Comparison of ENCODE assay signal across 31 mouse cellular contexts in the genomic region with DNA sequence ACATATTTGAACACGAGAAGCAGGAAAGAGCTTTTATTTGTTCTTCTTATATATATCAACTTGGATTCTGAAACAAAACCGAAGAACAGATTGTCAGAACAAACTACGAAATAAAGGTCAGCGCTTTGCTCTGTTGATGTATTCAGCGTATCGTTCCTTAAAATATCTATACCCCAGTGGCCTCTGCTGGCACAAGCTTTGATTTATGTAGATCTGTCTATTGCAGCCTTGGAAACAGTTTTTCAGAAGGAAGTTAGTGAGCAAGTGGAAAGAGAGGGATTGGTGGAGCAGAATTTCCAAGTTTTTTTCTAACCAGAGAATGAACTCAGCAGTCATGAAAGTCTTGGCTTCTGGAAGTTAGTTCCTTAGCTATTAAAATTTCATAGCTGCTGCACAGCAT.
"Had no signal": no experiment of that assay in that cellular context is flagged by ENCODE, and none has a peak within 500 bp of the region (broad histone marks: within the 10 kb centered on the region; RNA-seq: fewer than 3 reads in every experiment).

No protein-coding gene starts in this region.

- H3K36me3 ChIP-seq: limb, embryonic 12.5 days; limb, embryonic 15.5 days; liver, embryonic 12.5 days; liver, embryonic 13.5 days; liver, embryonic 15.5 days; midbrain, embryonic 10.5 days; midbrain, embryonic 12.5 days; midbrain, embryonic 13.5 days; midbrain, embryonic 15.5 days; neural tube, embryonic 12.5 days; neural tube, embryonic 13.5 days had no signal

- H3K4me2 ChIP-seq: limb, embryonic 12.5 days; limb, embryonic 13.5 days; limb, embryonic 15.5 days; liver, embryonic 11.5 days; liver, embryonic 12.5 days; liver, embryonic 13.5 days; liver, embryonic 15.5 days; lung, embryonic 15.5 days; midbrain, embryonic 12.5 days; midbrain, embryonic 13.5 days; midbrain, embryonic 15.5 days; neural tube, embryonic 12.5 days; neural tube, embryonic 13.5 days had no signal

- H3K27me3 ChIP-seq: limb, embryonic 12.5 days; limb, embryonic 13.5 days; limb, embryonic 15.5 days; liver, embryonic 12.5 days; liver, embryonic 13.5 days; liver, embryonic 15.5 days; lung, embryonic 15.5 days; megakaryocyte, embryonic 14.5 days; midbrain, embryonic 12.5 days; midbrain, embryonic 13.5 days; midbrain, embryonic 15.5 days; neural tube, embryonic 12.5 days; neural tube, embryonic 13.5 days had no signal

- H3K27ac ChIP-seq: left cerebral cortex, adult 2 months; limb, embryonic 10.5 days; limb, embryonic 12.5 days; limb, embryonic 13.5 days; limb, embryonic 15.5 days; liver, embryonic 12.5 days; liver, embryonic 13.5 days; liver, embryonic 14.5 days; liver, embryonic 15.5 days; lung, embryonic 15.5 days; macrophage; midbrain, embryonic 10.5 days; midbrain, embryonic 12.5 days; midbrain, embryonic 13.5 days; midbrain, embryonic 15.5 days; neural tube, embryonic 12.5 days; neural tube, embryonic 13.5 days had no signal

- H3K9me3 ChIP-seq: limb, embryonic 10.5 days; limb, embryonic 12.5 days; limb, embryonic 13.5 days; limb, embryonic 15.5 days; liver, embryonic 12.5 days; liver, embryonic 13.5 days; liver, embryonic 15.5 days; lung, embryonic 15.5 days; megakaryocyte, embryonic 14.5 days; midbrain, embryonic 10.5 days; midbrain, embryonic 12.5 days; midbrain, embryonic 13.5 days; midbrain, embryonic 15.5 days; neural tube, embryonic 12.5 days; neural tube, embryonic 13.5 days had no signal

- H3K4me1 ChIP-seq: liver, embryonic 12.5 days; liver, embryonic 13.5 days; liver, embryonic 15.5 days; megakaryocyte, embryonic 14.5 days; midbrain, embryonic 10.5 days; midbrain, embryonic 12.5 days; midbrain, embryonic 13.5 days; midbrain, embryonic 15.5 days; neural tube, embryonic 12.5 days; neural tube, embryonic 13.5 days had no signal

- DNase-seq: left cerebral cortex, postnatal 4 days; liver; liver, embryonic 13.5 days; liver, postnatal 0 days; lung, adult 18-20 months; lung, adult 2 months; lung, postnatal 10 days; lung, postnatal 14 days; lung, postnatal 4 days; midbrain, embryonic 14.5 days had no signal

- H3K4me3 ChIP-seq: left cerebral cortex, adult 2 months; limb, embryonic 10.5 days; limb, embryonic 12.5 days; limb, embryonic 13.5 days; limb, embryonic 15.5 days; liver, embryonic 12.5 days; liver, embryonic 13.5 days; liver, embryonic 15.5 days; lung, embryonic 15.5 days; megakaryocyte, embryonic 14.5 days; midbrain, embryonic 10.5 days; midbrain, embryonic 12.5 days; midbrain, embryonic 13.5 days; midbrain, embryonic 15.5 days; myocyte; neural tube, embryonic 12.5 days; neural tube, embryonic 13.5 days had no signal

- H3K9ac ChIP-seq: limb, embryonic 12.5 days; limb, embryonic 13.5 days; limb, embryonic 15.5 days; liver, embryonic 12.5 days; liver, embryonic 13.5 days; liver, embryonic 14.5 days; liver, embryonic 15.5 days; liver, postnatal 0 days; lung, embryonic 15.5 days; midbrain, embryonic 12.5 days; midbrain, embryonic 13.5 days; midbrain, embryonic 15.5 days; neural tube, embryonic 12.5 days; neural tube, embryonic 13.5 days had no signal

- ATAC-seq: liver, embryonic 12.5 days; liver, postnatal 0 days; lung, postnatal 0 days; midbrain, embryonic 13.5 days; midbrain, embryonic 15.5 days; midbrain, embryonic 16.5 days had no signal
